19 mouse cellular contexts compared by ENCODE assay signal in genomic region chr9:86668590-86669252, GRCm38 (mm10). TPM values are rescaled to one million over a fixed set of nuclear protein-coding genes. Genes with fewer than 3 reads are reported as not detected.
DNase-seq lines count a peak whose midpoint lies in the region; ATAC-seq and TF ChIP-seq lines count a peak whose summit lies in the region.
"Had no signal": no experiment of that assay in that cellular context is flagged by ENCODE, and none has a peak within 500 bp of the region (broad histone marks: within the 10 kb centered on the region; RNA-seq: fewer than 3 reads in every experiment).

No protein-coding gene starts in this region.

- H3K9ac ChIP-seq in lung, embryonic 16.5 days (ENCODE audit: low read length) = no peak overlapping the region
- no peak overlapping the region for H3K9ac ChIP-seq in heart, postnatal 0 days (replicated peaks; ENCODE audit: low read depth, low read length)
- H3K9ac ChIP-seq: intestine, embryonic 15.5 days; neural tube, embryonic 12.5 days; stomach, embryonic 15.5 days had no signal

- ATAC-seq in frontal cortex, adult (ENCODE audit: low TSS enrichment) = peak; percentile 72
- ATAC-seq in lung, embryonic 16.5 days (ENCODE audit: low read depth) = peak; percentile 64
- ATAC-seq in heart, postnatal 0 days (ENCODE audit: insufficient read depth, low read depth) = peak; percentile 53
- ATAC-seq: intestine, embryonic 15.5 days had no signal

- no peaks in the 10 kb centered on the region for H3K36me3 ChIP-seq in lung, embryonic 16.5 days (ENCODE audit: control insufficient read depth, insufficient read depth, low read length)
- no peaks in the 10 kb centered on the region for H3K36me3 ChIP-seq in heart, postnatal 0 days (replicated peaks; ENCODE audit: control insufficient read depth, insufficient read depth, low read length)
- H3K36me3 ChIP-seq: intestine, embryonic 15.5 days; neural tube, embryonic 12.5 days; stomach, embryonic 15.5 days had no signal

- H3K4me3 ChIP-seq in lung, embryonic 16.5 days (ENCODE audit: low read length) = no peak overlapping the region
- H3K4me3 ChIP-seq in heart, postnatal 0 days (ENCODE audit: low read depth, low read length) = no peak overlapping the region
- H3K4me3 ChIP-seq: erythroblast, embryonic 14.5 days; intestine, embryonic 15.5 days; neural tube, embryonic 12.5 days; stomach, embryonic 15.5 days had no signal

- H3K4me2 ChIP-seq in lung, embryonic 16.5 days (ENCODE audit: low read depth, low read length) = no peak overlapping the region
- H3K4me2 ChIP-seq in heart, postnatal 0 days (ENCODE audit: low read depth, low read length) = no peak overlapping the region
- H3K4me2 ChIP-seq: intestine, embryonic 15.5 days; neural tube, embryonic 12.5 days; stomach, embryonic 15.5 days had no signal

- H3K9me3 ChIP-seq in lung, embryonic 16.5 days (ENCODE audit: control insufficient read depth, low read length) = no peaks in the 10 kb centered on the region
- no peaks in the 10 kb centered on the region for H3K9me3 ChIP-seq in heart, postnatal 0 days (replicated peaks; ENCODE audit: control insufficient read depth, low read length)
- H3K9me3 ChIP-seq: intestine, embryonic 15.5 days; neural tube, embryonic 12.5 days; stomach, embryonic 15.5 days had no signal

- H3K4me1 ChIP-seq in lung, embryonic 16.5 days (replicated peaks; ENCODE audit: control insufficient read depth, insufficient read depth, low read length) = peaks cover 12% of the 10 kb centered on the region; the same call in 1 of the 2 replicates
- H3K4me1 ChIP-seq in heart, postnatal 0 days (ENCODE audit: control insufficient read depth, insufficient read depth) = no peaks in the 10 kb centered on the region; the same call in 1 of the 2 replicates
- H3K4me1 ChIP-seq: intestine, embryonic 15.5 days; neural tube, embryonic 12.5 days; stomach, embryonic 15.5 days had no signal

- TF ChIP-seq EP300 in heart, postnatal 0 days (IDR thresholded peaks at IDR 0.05; ENCODE audit: low read depth) = no peak

- WGBS in lung, embryonic 16.5 days = 35% methylated on average over 8 of the region's 8 CpGs
- 44% methylated on average over 8 of the region's 8 CpGs for WGBS in heart, postnatal 0 days

- no peak overlapping the region for H3K27ac ChIP-seq in lung, embryonic 16.5 days (ENCODE audit: low read length)
- no peak overlapping the region; the same call in 1 of the 2 replicates for H3K27ac ChIP-seq in heart, postnatal 0 days (ENCODE audit: low read depth)
- H3K27ac ChIP-seq: intestine, embryonic 15.5 days; neural tube, embryonic 12.5 days; stomach, embryonic 15.5 days had no signal

- DNase-seq in frontal cortex, postnatal 14 days (ENCODE audit: low spot score in 2 of 2) = no peak
- no peak for DNase-seq in lung, adult 18-20 months
- peak; percentile 23 for DNase-seq in heart, postnatal 0 days (ENCODE audit: low spot score)
- DNase-seq in retina, postnatal 1 day = peak; percentile 83
- DNase-seq in spleen, postnatal 14 days (ENCODE audit: low spot score in 2 of 2) = no peak
- DNase-seq in B cell, adult 2 months = no peak
- DNase-seq: cerebellum, postnatal 14 days; gastrocnemius, postnatal 25 days; kidney, postnatal 25 days; liver; right cerebral cortex, postnatal 25 days; thymus, postnatal 36 days had no signal

- H3K27me3 ChIP-seq in lung, embryonic 16.5 days (ENCODE audit: control insufficient read depth, insufficient read depth, low read depth, low read length) = no peaks in the 10 kb centered on the region
- no peaks in the 10 kb centered on the region for H3K27me3 ChIP-seq in heart, postnatal 0 days (ENCODE audit: control insufficient read depth, insufficient read depth, low read length)
- H3K27me3 ChIP-seq: intestine, embryonic 15.5 days; neural tube, embryonic 12.5 days; stomach, embryonic 15.5 days had no signal

- TF ChIP-seq CTCF in heart, postnatal 0 days (IDR thresholded peaks at IDR 0.05; ENCODE audit: low read depth) = no peak

RNA-seq across cellular contexts. Expression of gene Me1, which starts 27.0 kb away (rescaled TPM):
- 24.8 and 26.2 TPM in 2 replicates for polyA plus RNA-seq in lung, embryonic 16.5 days (2015; fragmentation: Nextera tagmentation; extraction: Ambion mirVana)
- total RNA-seq in heart, postnatal 0 days (2014; rRNA removed; ENCODE audit: low replicate concordance) = 9.2 and 12.2 TPM in 2 replicates
- polyA plus RNA-seq in heart, postnatal 0 days (2015; fragmentation: Nextera tagmentation; extraction: Ambion mirVana) = 35.1 and 36.2 TPM in 2 replicates
- total RNA-seq: megakaryocyte, adult 5-6 weeks had no signal

Comparison
In these comparisons a context has a peak if more than half of its experiments do, and no peak if none do; other contexts are left out.
1. DNase-seq: peak in heart, postnatal 0 days (single experiment) and retina, postnatal 1 day (single experiment); none in frontal cortex, postnatal 14 days (0 of 2), lung, adult 18-20 months (0 of 2), spleen, postnatal 14 days (0 of 2) and B cell, adult 2 months (0 of 2).
2. Peak in every context shown above with its lines, with median percentiles within 50 percentile points of each other: ATAC-seq.